Mouse (Mus musculus): ENCODE measurements around the gene Olfr133.
"Not testable (repeated sequence)": the region's sequence is repeated elsewhere in the genome, so short reads cannot be mapped to it uniquely, and the experiment has no call there.

DNA sequence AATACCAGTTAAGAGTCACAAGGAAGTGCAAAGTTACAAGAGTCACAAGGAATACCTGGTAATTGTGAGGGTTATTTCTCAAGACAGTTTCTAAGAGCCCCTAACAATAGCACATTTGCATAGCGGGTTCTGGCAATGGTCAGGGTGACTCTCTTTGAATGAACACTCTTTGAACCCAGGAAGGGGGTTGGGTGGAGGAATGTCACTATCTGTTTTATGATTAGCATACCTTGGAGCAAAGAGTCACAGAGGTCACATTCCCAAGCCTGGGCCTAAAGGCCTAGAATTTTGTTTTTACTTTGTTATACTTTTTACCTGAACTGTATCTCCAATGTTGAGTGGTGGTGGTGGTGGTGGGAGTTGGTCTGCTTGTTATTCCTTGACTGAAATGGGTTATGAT is 20.9 kb upstream of the Olfr133 start:
- TF ChIP-seq POLR2A, CTCF (IDR thresholded peaks at IDR 0.05; ENCODE audit: extremely low read depth, insufficient read depth, low read length): not testable (repeated sequence)

Data from cortical plate, adult 2 months (tissue).